Mouse (Mus musculus): ENCODE data around the gene Amhr2. TPM values are rescaled to one million over a fixed set of nuclear protein-coding genes. Genes with fewer than 3 reads are reported as not detected.

The Amhr2 gene
- polyA plus RNA-seq, 1 experiment from 2014 or later, result 0.38 TPM

GRCm38 (mm10) chr15:102471295-102471645 is 26.1 kb downstream of the Amhr2 start:
- Histone ChIP-seq H3K27ac (ENCODE audit: poor library complexity, severe bottlenecking) (peak overlapping the region; percentile 99), H3K9ac (peak overlapping the region; percentile 98), H3K9me3 (replicated peaks) (no peaks in the 10 kb centered on the region), H3K36me3 (peaks cover 27% of the 10 kb centered on the region), H3K4me3 (peak overlapping the region; percentile 81), H3K27me3 (replicated peaks) (no peaks in the 10 kb centered on the region), H3K4me1 (replicated peaks) (peaks cover 6% of the 10 kb centered on the region; the same call in 1 of the 2 replicates), H3K4me2 (peak overlapping the region; percentile 62)
- ATAC-seq (ENCODE audit: insufficient number of reproducible peaks, low FRiP score), result no peak
- 0% methylated on average over 10 of the region's 10 CpGs for WGBS

DNA sequence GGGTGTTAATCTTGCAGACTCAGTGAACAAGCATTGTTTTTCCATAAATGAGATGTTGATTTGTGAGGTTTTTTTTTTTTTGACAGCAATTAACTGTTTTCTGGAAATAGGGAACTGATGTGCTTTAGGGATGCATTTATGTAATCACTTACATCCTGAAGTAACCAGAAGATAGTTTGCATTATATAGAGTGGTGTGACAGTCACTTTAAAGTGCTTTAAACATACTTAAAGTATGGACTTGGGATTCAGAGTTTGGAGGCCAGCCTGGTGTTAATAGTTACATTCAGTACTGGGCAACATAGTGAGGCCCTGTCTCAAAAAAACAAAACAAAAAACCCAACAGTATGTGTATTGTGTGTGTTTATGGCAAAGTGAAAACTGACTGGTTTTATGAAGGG is 26.6 kb downstream of the Amhr2 start:
- peaks cover 6% of the 10 kb centered on the region; the same call in 1 of the 2 replicates for H3K4me1 ChIP-seq (replicated peaks)
- H3K9ac ChIP-seq, result peak overlapping the region; percentile 56
- peaks cover 31% of the 10 kb centered on the region for H3K36me3 ChIP-seq
- no peak overlapping the region for H3K27ac ChIP-seq (ENCODE audit: poor library complexity, severe bottlenecking)
- H3K4me3 ChIP-seq, result peak overlapping the region; percentile 81
- H3K27me3 ChIP-seq (replicated peaks), result no peaks in the 10 kb centered on the region
- ATAC-seq (ENCODE audit: insufficient number of reproducible peaks, low FRiP score), result no peak
- H3K9me3 ChIP-seq (replicated peaks), result no peaks in the 10 kb centered on the region
- H3K4me2 ChIP-seq, result peak overlapping the region; percentile 64

- H3K27ac ChIP-seq (ENCODE audit: poor library complexity, severe bottlenecking), result no peak overlapping the region
- peaks cover 43% of the 10 kb centered on the region for H3K36me3 ChIP-seq
- WGBS, result 71% methylated on average over 2 of the region's 2 CpGs
- no peak overlapping the region for H3K9ac ChIP-seq
- peaks cover 6% of the 10 kb centered on the region; the same call in 1 of the 2 replicates for H3K4me1 ChIP-seq (replicated peaks)
- H3K4me2 ChIP-seq, result peak overlapping the region; percentile 28; the same call in 1 of the 2 replicates
- no peak for ATAC-seq (ENCODE audit: insufficient number of reproducible peaks, low FRiP score)
- no peak overlapping the region for H3K4me3 ChIP-seq
- H3K27me3 ChIP-seq (replicated peaks), result no peaks in the 10 kb centered on the region
- no peaks in the 10 kb centered on the region for H3K9me3 ChIP-seq (replicated peaks)
Measured at GRCm38 (mm10) chr15:102473246-102473645, 28.1 kb downstream of the Amhr2 start.

- H3K4me1 ChIP-seq (replicated peaks), result peaks cover 6% of the 10 kb centered on the region; the same call in 1 of the 2 replicates
- 89% methylated on average over 2 of the region's 2 CpGs for WGBS
- H3K4me3 ChIP-seq, result no peak overlapping the region
- H3K36me3 ChIP-seq, result peaks cover 55% of the 10 kb centered on the region
- no peaks in the 10 kb centered on the region for H3K9me3 ChIP-seq (replicated peaks)
- no peaks in the 10 kb centered on the region for H3K27me3 ChIP-seq (replicated peaks)
- no peak overlapping the region for H3K27ac ChIP-seq (ENCODE audit: poor library complexity, severe bottlenecking)
- no peak overlapping the region for H3K9ac ChIP-seq
- H3K4me2 ChIP-seq, result no peak overlapping the region
- no peak for ATAC-seq (ENCODE audit: insufficient number of reproducible peaks, low FRiP score)
Measured at GRCm38 (mm10) chr15:102474520-102474919, 29.4 kb downstream of the Amhr2 start.

DNA sequence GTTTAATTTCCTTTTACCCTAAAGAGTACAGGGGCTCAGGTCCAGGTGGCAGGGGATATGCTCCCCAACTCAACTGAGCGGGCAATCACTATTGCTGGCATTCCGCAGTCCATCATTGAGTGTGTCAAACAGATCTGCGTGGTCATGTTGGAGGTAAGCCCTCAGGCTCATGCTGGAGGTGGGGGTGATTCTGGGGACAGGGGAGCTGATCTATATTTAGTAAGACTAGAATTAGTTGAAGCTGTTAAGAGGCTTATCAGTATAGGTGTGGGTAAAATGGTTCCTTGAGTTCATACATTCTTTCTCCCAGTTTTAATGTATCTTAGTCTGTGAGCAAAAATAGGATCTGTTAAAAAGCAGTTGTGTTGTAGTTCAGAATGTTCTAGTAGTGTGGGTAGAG is 38.0 kb downstream of the Amhr2 start:
- peaks cover 15% of the 10 kb centered on the region for H3K4me1 ChIP-seq (replicated peaks)
- H3K27me3 ChIP-seq (replicated peaks), result no peaks in the 10 kb centered on the region
- H3K36me3 ChIP-seq, result peaks cover 76% of the 10 kb centered on the region
- peak overlapping the region; percentile 51 for H3K27ac ChIP-seq (ENCODE audit: poor library complexity, severe bottlenecking)
- no peak overlapping the region for H3K4me3 ChIP-seq
- peak overlapping the region; percentile 40 for H3K4me2 ChIP-seq
- 43% methylated on average over 3 of the region's 3 CpGs for WGBS
- ATAC-seq (ENCODE audit: insufficient number of reproducible peaks, low FRiP score), result peak; percentile 48; the same call in 1 of the 2 replicates
- H3K9ac ChIP-seq, result no peak overlapping the region
- H3K9me3 ChIP-seq (replicated peaks), result no peaks in the 10 kb centered on the region

- 86% methylated on average over 12 of the region's 12 CpGs for WGBS
- Histone ChIP-seq H3K27me3 (replicated peaks) (no peaks in the 10 kb centered on the region), H3K27ac (ENCODE audit: poor library complexity, severe bottlenecking) (no peak overlapping the region), H3K9ac (no peak overlapping the region), H3K36me3 (peaks cover 74% of the 10 kb centered on the region), H3K4me3 (no peak overlapping the region), H3K4me1 (replicated peaks) (peaks cover 15% of the 10 kb centered on the region), H3K9me3 (replicated peaks) (no peaks in the 10 kb centered on the region), H3K4me2 (no peak overlapping the region)
- no peak for ATAC-seq (ENCODE audit: insufficient number of reproducible peaks, low FRiP score)
Measured at GRCm38 (mm10) chr15:102485853-102486252, 40.7 kb downstream of the Amhr2 start.

DNA sequence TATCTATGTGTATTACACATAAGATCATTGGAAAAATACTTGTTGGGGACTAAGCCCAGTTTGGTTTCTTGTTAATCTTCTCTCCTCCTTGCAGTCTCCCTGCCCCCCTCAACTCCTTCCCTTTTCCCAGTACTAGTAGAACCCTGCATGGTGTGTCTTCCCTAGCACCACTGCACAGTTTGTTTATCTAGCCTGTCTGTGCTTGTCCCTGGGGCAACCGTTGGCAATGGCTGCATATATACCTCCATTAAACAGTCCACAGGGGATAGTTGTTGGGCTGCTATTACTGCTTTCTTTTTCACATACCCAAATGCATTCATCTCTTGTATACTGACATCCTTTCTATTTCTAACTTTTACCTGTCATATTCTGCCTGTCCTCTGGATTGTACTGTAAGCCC is 42.5 kb downstream of the Amhr2 start:
- Histone ChIP-seq H3K9me3 (replicated peaks) (no peaks in the 10 kb centered on the region), H3K27ac (ENCODE audit: poor library complexity, severe bottlenecking) (no peak overlapping the region), H3K4me3 (no peak overlapping the region), H3K36me3 (peaks cover 70% of the 10 kb centered on the region), H3K9ac (no peak overlapping the region), H3K4me2 (no peak overlapping the region), H3K27me3 (replicated peaks) (no peaks in the 10 kb centered on the region), H3K4me1 (replicated peaks) (peaks cover 15% of the 10 kb centered on the region)
- 75% methylated on average over 1 of the region's 1 CpGs for WGBS
- no peak for ATAC-seq (ENCODE audit: insufficient number of reproducible peaks, low FRiP score)

DNA sequence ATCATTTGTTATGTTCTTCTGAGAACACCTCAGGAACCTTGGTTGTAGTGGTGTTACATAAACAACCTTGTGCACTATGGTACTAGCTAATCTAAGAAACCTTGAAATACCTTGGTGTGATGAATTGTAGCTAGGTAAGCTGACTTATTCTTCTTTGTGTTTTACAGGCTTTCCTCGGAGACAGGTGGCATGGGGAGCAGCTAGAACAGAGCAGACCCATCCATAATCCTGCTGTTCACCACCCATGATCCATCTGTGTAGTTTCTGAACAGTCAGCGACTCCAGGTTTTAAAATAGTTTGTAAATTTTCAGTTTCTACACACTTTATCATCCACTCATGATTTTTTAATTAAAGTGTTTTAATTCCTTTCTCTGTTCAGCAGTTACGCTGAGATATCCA is 53.2 kb downstream of the Amhr2 start:
- H3K36me3 ChIP-seq, result peaks cover 83% of the 10 kb centered on the region

DNA sequence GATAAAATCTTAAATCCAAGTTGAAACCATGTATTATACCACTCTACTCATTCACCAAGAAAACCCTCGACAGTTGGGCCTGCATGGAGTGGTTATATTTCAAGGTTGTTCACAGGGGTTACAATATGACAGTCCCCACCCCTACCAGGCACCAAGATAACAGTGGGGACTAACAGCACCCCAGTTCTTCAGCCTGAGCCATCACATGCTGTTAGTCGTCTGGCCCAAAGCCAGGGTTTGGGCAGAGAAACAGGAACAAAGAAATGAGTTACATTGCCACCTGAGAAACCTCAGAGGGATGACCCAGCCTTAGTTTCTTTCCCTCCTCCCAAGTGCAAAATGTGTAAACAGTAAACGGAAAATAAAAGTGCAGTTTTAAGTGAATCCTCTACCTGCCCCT is 54.2 kb downstream of the Amhr2 start:
- WGBS, result 73% methylated on average over 3 of the region's 3 CpGs
- no peak for ATAC-seq (ENCODE audit: insufficient number of reproducible peaks, low FRiP score)

More for the DNA sequence above, 53.2 kb downstream of the Amhr2 start:
- H3K4me1 ChIP-seq (replicated peaks), result no peaks in the 10 kb centered on the region
- no peak overlapping the region for H3K9ac ChIP-seq
- H3K4me3 ChIP-seq, result no peak overlapping the region
- H3K27me3 ChIP-seq (replicated peaks), result no peaks in the 10 kb centered on the region
- no peaks in the 10 kb centered on the region for H3K9me3 ChIP-seq (replicated peaks)
- H3K4me2 ChIP-seq, result no peak overlapping the region
- no peak for ATAC-seq (ENCODE audit: insufficient number of reproducible peaks, low FRiP score)
- WGBS, result 89% methylated on average over 3 of the region's 3 CpGs
- no peak overlapping the region for H3K27ac ChIP-seq (ENCODE audit: poor library complexity, severe bottlenecking)

DNA sequence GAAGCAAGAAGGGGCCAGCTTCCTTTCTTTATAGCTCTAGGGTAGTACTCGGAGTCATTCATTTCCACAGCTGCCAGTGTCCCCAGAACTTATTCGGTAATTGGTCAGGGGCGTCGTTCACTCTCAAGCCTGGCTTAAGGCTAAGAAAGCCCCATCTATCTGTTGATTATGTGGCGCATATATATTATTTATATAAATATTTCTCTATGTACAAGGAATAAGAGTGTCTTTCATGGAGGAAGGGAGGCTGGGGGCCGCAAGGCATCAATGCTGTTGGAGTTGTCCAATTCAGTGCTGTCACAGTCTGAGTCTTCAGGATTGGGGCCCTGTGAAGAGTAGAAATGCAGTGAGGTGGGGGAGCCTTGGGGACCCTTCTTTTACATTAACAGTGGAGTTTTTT is 54.7 kb downstream of the Amhr2 start:
- no peak overlapping the region for H3K4me2 ChIP-seq
- 91% methylated on average over 6 of the region's 6 CpGs for WGBS
- H3K4me1 ChIP-seq (replicated peaks), result no peaks in the 10 kb centered on the region
- no peak overlapping the region for H3K9ac ChIP-seq
- peaks cover 84% of the 10 kb centered on the region for H3K36me3 ChIP-seq
- ATAC-seq (ENCODE audit: insufficient number of reproducible peaks, low FRiP score), result no peak
- H3K27ac ChIP-seq (ENCODE audit: poor library complexity, severe bottlenecking), result no peak overlapping the region
- H3K9me3 ChIP-seq (replicated peaks), result no peaks in the 10 kb centered on the region
- no peak overlapping the region for H3K4me3 ChIP-seq
- H3K27me3 ChIP-seq (replicated peaks), result no peaks in the 10 kb centered on the region

More for the DNA sequence above, 54.2 kb downstream of the Amhr2 start:
- Histone ChIP-seq H3K4me2 (no peak overlapping the region), H3K9ac (no peak overlapping the region), H3K9me3 (replicated peaks) (no peaks in the 10 kb centered on the region), H3K4me1 (replicated peaks) (no peaks in the 10 kb centered on the region), H3K4me3 (no peak overlapping the region), H3K36me3 (peaks cover 85% of the 10 kb centered on the region), H3K27me3 (replicated peaks) (no peaks in the 10 kb centered on the region), H3K27ac (ENCODE audit: poor library complexity, severe bottlenecking) (no peak overlapping the region)

- no peak overlapping the region for H3K27ac ChIP-seq (ENCODE audit: poor library complexity, severe bottlenecking)
- no peak overlapping the region for H3K4me2 ChIP-seq
- H3K4me1 ChIP-seq (replicated peaks), result peaks cover 6% of the 10 kb centered on the region
- 86% methylated on average over 5 of the region's 5 CpGs for WGBS
- no peak overlapping the region for H3K9ac ChIP-seq
- no peaks in the 10 kb centered on the region for H3K27me3 ChIP-seq (replicated peaks)
- no peak overlapping the region for H3K4me3 ChIP-seq
- H3K9me3 ChIP-seq (replicated peaks), result no peaks in the 10 kb centered on the region
- no peak for ATAC-seq (ENCODE audit: insufficient number of reproducible peaks, low FRiP score)
- H3K36me3 ChIP-seq, result peaks cover 86% of the 10 kb centered on the region
Measured at GRCm38 (mm10) chr15:102500479-102500878, 55.3 kb downstream of the Amhr2 start.

- H3K9me3 ChIP-seq (replicated peaks), result no peaks in the 10 kb centered on the region
- H3K36me3 ChIP-seq, result peaks cover 86% of the 10 kb centered on the region
- H3K27ac ChIP-seq (ENCODE audit: poor library complexity, severe bottlenecking), result no peak overlapping the region
- no peak overlapping the region for H3K4me2 ChIP-seq
- H3K27me3 ChIP-seq (replicated peaks), result no peaks in the 10 kb centered on the region
- ATAC-seq (ENCODE audit: insufficient number of reproducible peaks, low FRiP score), result peak; percentile 20; the same call in 1 of the 2 replicates
- no peak overlapping the region for H3K4me3 ChIP-seq
- 89% methylated on average over 19 of the region's 19 CpGs for WGBS
- peaks cover 13% of the 10 kb centered on the region for H3K4me1 ChIP-seq (replicated peaks)
- H3K9ac ChIP-seq, result no peak overlapping the region
Measured at GRCm38 (mm10) chr15:102501084-102501814, 56.1 kb downstream of the Amhr2 start.

All from heart, embryonic 12.5 days (tissue).